Mouse (Mus musculus) E14TG2a.4 (cell line): ENCODE results near the gene Myh7b.

Experiments used
- H3K27me3 ChIP-seq: 2 replicates; pipeline ENCODE4 v1.6.1; 2014; ENCODE audit warnings: low read length, control low read depth; ENCODE audit not compliant: insufficient read depth
- H3K36me3 ChIP-seq: 2 replicates; pipeline ENCODE4 v1.6.1; 2014; ENCODE audit warnings: low read length, control low read depth; ENCODE audit not compliant: insufficient read depth
- H3K4me1 ChIP-seq: replicated peaks from 2 replicates; pipeline ENCODE4 v1.6.1; 2014; ENCODE audit warnings: low read depth, low read length, control low read depth
- H3K4me3 ChIP-seq: replicated peaks from 2 replicates; pipeline ENCODE4 v1.5.1; 2014; ENCODE audit warnings: mild to moderate bottlenecking, low read length
- H3K9me3 ChIP-seq: 2 replicates; pipeline ENCODE4 v1.6.1; 2014; ENCODE audit warnings: low read length, control low read depth
- CTCF ChIP-seq: conservative IDR thresholded peaks from 2 replicates; pipeline ENCODE4 v1.5.1; 2014; ENCODE audit warnings: low read length
- NANOG ChIP-seq: IDR thresholded peaks from 2 replicates; pipeline ENCODE4 v1.6.1; 2014; ENCODE audit warnings: borderline replicate concordance, low read length, mixed read lengths
- POU5F1 ChIP-seq: IDR thresholded peaks from 2 replicates; pipeline ENCODE4 v1.6.1; 2014; ENCODE audit warnings: low read length, borderline replicate concordance

Myh7b gene

DNA sequence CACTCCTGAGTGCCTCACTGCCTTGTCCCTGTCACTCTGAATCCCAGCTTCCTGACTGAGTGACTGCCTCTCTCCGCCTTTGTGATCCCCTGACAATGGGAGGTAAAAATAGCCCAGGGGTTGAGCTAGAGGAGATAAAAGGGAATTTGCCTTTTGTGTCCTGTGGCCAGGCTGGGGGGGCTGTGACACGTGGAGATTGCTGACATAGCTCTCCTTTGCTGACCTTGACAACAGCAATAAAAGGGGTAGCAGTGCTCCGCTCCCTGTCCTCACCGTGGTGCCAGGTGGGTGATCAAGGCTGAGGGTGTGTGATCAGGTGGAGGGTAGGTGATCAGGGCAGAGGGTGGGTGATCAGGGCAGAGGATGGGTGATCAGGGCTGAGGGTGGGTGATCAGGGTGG lies at the start of gene Myh7b:
Myh7b (plus strand) TSS at position 235 of the 400 bp plus-strand sequence.
- no peak for TF ChIP-seq POU5F1
- no peak for TF ChIP-seq CTCF
- no peak for TF ChIP-seq NANOG
- Histone ChIP-seq H3K36me3 (no peaks in the 10 kb centered on the region), H3K4me1 (peaks cover 61% of the 10 kb centered on the region), H3K9me3 (no peaks in the 10 kb centered on the region), H3K27me3 (peaks cover 5% of the 10 kb centered on the region; the same call in 1 of the 2 replicates), H3K4me3 (no peak within 1 kb of the TSS)

DNA sequence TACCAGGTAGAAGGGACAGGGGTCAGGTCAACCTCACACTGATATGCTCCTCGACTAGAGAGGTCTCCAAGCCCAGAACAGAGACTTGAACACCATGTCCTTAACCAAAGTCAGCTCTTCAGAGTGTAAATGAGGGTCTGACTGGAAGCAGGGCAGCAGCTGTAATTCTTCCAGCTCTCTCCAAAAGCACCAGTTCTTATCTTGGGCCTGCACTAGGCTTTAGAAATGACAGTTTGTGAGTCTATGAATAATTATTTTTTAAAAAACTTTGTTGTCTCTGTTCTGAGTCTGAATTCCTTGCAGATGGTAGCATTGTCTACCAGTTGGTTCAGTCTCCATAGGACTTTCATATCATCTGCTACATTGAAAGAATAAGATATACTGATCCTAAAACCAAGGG lies 48.8 kb upstream of the Myh7b start:
- TF ChIP-seq NANOG (no peak), POU5F1 (no peak), CTCF (no peak)
- peaks cover 49% of the 10 kb centered on the region for H3K4me1 ChIP-seq
- H3K9me3 ChIP-seq, result peaks cover 13% of the 10 kb centered on the region; the same call in 1 of the 2 replicates
- no peaks in the 10 kb centered on the region for H3K27me3 ChIP-seq
- peaks cover 52% of the 10 kb centered on the region for H3K36me3 ChIP-seq
- H3K4me3 ChIP-seq, result no peak overlapping the region

DNA sequence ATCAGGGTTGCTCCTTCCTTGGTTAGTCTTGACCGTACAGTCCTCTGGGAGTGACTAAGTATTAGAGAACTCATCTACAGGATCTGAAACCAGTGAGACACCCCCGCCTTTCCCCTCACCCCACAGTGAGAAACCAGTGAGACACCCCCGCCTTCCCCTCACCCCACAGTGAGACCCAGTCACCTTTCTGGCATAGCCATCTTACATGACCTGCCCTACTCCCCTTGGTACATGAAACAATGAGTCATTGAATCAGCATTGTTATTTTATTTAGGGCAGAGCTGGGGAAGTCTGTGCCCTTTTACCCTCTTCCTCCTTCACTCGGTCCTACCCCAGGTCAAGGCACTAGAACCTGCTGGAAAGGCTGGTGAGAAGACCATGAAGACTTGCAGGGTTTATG lies 48.1 kb upstream of the Myh7b start:
- no peak overlapping the region for H3K4me3 ChIP-seq
- no peaks in the 10 kb centered on the region for H3K27me3 ChIP-seq
- peaks cover 13% of the 10 kb centered on the region; the same call in 1 of the 2 replicates for H3K9me3 ChIP-seq
- H3K36me3 ChIP-seq, result peaks cover 59% of the 10 kb centered on the region
- no peak for TF ChIP-seq CTCF
- no peak for TF ChIP-seq POU5F1
- TF ChIP-seq NANOG, result no peak
- H3K4me1 ChIP-seq, result peaks cover 52% of the 10 kb centered on the region

DNA sequence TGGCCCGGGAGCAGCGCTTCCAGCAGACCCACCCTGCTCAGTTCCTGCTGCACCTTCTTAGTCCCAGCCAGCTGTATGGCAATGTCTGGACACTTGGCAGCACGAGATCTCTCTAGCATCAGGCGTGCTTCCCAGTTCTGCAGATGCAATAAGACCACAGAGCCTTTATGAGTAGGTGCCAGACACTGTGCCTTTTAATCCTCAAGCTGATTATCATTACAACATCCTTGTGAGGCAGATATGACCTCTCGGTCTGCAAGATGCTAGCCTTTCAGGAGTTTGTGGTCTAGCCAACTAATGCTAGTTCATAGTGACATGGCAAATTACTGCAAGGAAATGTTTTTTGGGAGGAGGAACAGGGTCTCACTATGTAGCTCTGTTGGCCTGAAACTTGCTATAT lies 43.3 kb upstream of the Myh7b start:
- H3K27me3 ChIP-seq, result no peaks in the 10 kb centered on the region
- TF ChIP-seq CTCF (no peak), POU5F1 (no peak)
- H3K9me3 ChIP-seq, result peaks cover 13% of the 10 kb centered on the region; the same call in 1 of the 2 replicates
- H3K36me3 ChIP-seq, result peaks cover 65% of the 10 kb centered on the region
- H3K4me1 ChIP-seq, result peaks cover 68% of the 10 kb centered on the region
- H3K4me3 ChIP-seq, result no peak overlapping the region

DNA sequence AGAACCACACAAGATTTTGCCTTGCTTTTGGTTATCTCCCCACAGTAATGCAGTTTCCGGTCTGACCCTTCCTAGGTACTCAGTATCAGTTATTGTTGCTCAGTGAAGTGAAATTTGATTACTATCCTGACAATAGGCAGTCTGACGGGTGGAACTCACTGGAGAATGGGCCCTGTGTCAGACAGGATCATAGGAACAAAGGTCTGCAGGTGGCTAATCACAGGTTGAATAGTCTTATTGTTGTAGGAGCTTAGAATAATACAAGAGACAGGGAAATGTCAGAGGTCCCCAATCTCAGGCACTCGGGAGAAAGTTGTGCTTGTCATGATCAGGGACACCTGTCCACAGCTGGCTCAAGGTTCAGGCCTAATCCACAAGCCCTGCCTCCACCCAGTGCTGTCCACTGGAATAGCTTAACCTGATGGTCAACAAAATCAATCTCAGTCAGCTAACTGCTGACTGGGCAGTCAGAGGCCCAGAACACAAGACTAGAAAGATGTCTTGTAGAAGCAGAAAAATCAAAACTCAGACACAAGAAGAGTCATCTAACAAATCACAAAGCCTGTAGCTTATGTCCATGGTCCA lies 41.7 kb upstream of the Myh7b start:
- Histone ChIP-seq H3K4me3 (no peak overlapping the region; the same call in 1 of the 2 replicates), H3K4me1 (peaks cover 60% of the 10 kb centered on the region), H3K27me3 (no peaks in the 10 kb centered on the region), H3K9me3 (0 out of 2 replicates have a peak, but pooled peaks cover 6% of the 10 kb centered on the region), H3K36me3 (peaks cover 58% of the 10 kb centered on the region)
- TF ChIP-seq CTCF (no peak), NANOG (peak; percentile 100)

DNA sequence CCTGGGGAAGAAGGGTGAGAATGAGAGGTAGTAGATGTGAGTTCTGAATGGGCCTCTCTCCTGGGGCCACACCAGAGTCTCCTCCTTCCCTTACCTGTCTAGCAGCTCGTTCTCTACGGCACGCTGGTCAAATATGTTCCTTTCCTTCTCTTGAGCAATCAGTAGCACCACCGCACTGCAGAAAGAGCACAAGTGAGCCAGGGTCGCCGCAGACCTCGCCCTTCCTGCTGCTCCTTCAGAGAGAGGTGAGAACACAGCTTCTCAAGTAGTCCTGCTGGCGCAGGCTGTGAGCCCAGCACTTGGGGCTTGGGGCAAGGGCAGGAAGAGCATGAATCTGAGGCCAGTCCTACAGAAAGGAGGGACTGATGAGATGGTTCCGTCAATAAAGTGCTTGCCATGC lies 38.0 kb upstream of the Myh7b start:
- no peak for TF ChIP-seq NANOG
- no peak for TF ChIP-seq CTCF
- TF ChIP-seq POU5F1, result no peak
- no peaks in the 10 kb centered on the region for H3K27me3 ChIP-seq
- no peaks in the 10 kb centered on the region for H3K9me3 ChIP-seq
- peaks cover 45% of the 10 kb centered on the region for H3K36me3 ChIP-seq
- H3K4me3 ChIP-seq, result no peak overlapping the region
- H3K4me1 ChIP-seq, result peaks cover 42% of the 10 kb centered on the region

DNA sequence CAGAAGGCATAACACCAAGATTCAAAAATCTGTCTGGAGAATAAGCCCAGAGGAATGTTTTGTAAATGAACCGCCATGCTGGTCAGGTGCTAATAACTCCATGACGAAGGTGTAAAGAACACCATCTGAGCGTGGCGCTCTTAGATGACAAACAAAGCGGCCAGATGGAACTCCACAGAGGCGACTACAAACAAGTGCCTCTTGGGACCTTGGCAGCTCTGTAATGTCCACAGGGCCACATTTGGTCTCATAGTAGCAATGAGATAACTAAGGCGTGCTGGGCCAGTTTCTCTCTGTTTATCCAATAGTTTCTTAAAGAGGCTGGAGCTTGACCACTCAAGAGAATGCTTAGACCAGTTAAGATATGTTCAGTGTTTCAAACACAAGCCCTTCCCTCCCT lies 37.0 kb upstream of the Myh7b start:
- Histone ChIP-seq H3K27me3 (no peaks in the 10 kb centered on the region), H3K9me3 (no peaks in the 10 kb centered on the region), H3K4me1 (peaks cover 32% of the 10 kb centered on the region), H3K4me3 (no peak overlapping the region), H3K36me3 (peaks cover 51% of the 10 kb centered on the region)
- TF ChIP-seq POU5F1 (no peak), NANOG (no peak), CTCF (no peak)

DNA sequence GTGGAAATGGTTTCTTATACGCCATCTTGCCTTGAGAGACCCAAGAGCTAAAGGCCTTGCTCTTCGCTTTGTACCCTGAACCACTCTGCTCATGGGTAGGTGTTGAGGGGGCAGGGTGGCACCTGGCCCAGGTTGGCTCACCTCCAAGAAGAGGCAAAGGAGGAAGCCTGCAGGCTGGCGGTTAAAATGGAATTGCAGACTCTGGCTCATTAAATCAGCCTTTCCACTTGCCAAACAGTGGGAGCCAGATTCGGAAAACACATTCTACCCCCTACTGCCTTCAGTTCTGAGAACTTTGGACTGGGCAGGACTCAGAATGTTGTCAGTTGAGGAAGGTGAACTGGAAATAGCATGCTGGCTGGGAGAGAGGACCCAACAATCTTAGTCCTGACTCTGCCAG lies 36.3 kb upstream of the Myh7b start:
- TF ChIP-seq CTCF (no peak), POU5F1 (no peak), NANOG (no peak)
- Histone ChIP-seq H3K27me3 (no peaks in the 10 kb centered on the region), H3K4me1 (peaks cover 25% of the 10 kb centered on the region), H3K4me3 (no peak overlapping the region), H3K9me3 (no peaks in the 10 kb centered on the region), H3K36me3 (peaks cover 56% of the 10 kb centered on the region)

DNA sequence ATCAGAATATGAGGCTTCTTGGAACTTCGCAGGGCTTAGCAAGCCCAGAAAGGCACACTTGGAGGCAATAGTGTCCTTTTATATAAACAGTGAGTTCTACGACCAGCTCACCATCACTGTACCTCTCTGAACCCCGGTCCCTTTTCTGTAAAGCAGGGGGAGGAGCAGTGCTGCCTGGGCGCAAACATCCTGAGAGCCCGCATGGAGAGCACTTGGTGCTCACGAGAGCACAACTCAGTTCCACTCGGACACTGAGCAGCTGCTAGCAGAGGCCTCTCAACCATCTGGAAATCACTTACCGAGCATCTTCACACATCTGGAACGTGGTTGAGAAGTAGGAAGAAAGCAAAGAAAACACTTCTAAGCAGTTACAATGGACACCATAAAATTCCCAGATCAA lies 34.4 kb upstream of the Myh7b start:
- H3K36me3 ChIP-seq, result peaks cover 63% of the 10 kb centered on the region
- H3K27me3 ChIP-seq, result no peaks in the 10 kb centered on the region
- H3K4me1 ChIP-seq, result peaks cover 13% of the 10 kb centered on the region
- no peak overlapping the region for H3K4me3 ChIP-seq
- TF ChIP-seq CTCF (no peak), POU5F1 (no peak), NANOG (no peak)
- no peaks in the 10 kb centered on the region for H3K9me3 ChIP-seq
